Mouse (Mus musculus) small intestine, adult 2 months (tissue): ENCODE measurements around the gene Gm20388. TPM values are rescaled to one million over a fixed set of nuclear protein-coding genes. Genes with fewer than 3 reads are reported as not detected.

Experiments used
- H3K27ac ChIP-seq: fragments of 200-500 bp; 2 replicates; pipeline ENCODE4 v1.5.1; 2012; ENCODE audit warnings: low read depth, low read length, control low read depth, inconsistent platforms; ENCODE audit not compliant: insufficient read depth
- H3K27me3 ChIP-seq: fragments of 200-500 bp; 2 replicates; pipeline ENCODE4 v1.6.1; 2012; ENCODE audit warnings: mild to moderate bottlenecking, moderate library complexity, low read length, inconsistent platforms; ENCODE audit not compliant: control insufficient read depth, insufficient read depth
- H3K36me3 ChIP-seq: fragments of 200-500 bp; 2 replicates; pipeline ENCODE4 v1.6.1; 2012; ENCODE audit warnings: mild to moderate bottlenecking, low read length, control low read depth, inconsistent platforms; ENCODE audit not compliant: control insufficient read depth, insufficient read depth
- H3K4me1 ChIP-seq: fragments of 200-500 bp; 2 replicates; pipeline ENCODE4 v1.6.1; 2012; ENCODE audit warnings: low read length, inconsistent platforms, mixed read lengths; ENCODE audit not compliant: control insufficient read depth, insufficient read depth, insufficient read length
- H3K4me3 ChIP-seq: fragments of 200-500 bp; 2 replicates; pipeline ENCODE4 v1.5.1; 2012; ENCODE audit warnings: low read depth, mild to moderate bottlenecking, control low read depth, inconsistent platforms, low read length, moderate library complexity
- CTCF ChIP-seq: fragments of 200-500 bp; IDR thresholded peaks from 2 replicates; pipeline ENCODE4 v1.5.1; 2012; ENCODE audit warnings: low read depth, mild to moderate bottlenecking, control low read depth, inconsistent platforms, low read length, moderate library complexity, mixed read lengths; ENCODE audit not compliant: insufficient replicate concordance, insufficient read length; ENCODE audit errors: extremely low read depth
- POLR2A ChIP-seq: fragments of 200-500 bp; IDR thresholded peaks from 2 replicates; pipeline ENCODE4 v1.6.1; 2012; ENCODE audit warnings: low read depth, mild to moderate bottlenecking, control low read depth, inconsistent platforms, low read length, moderate library complexity
- WGBS: fragments of 180-500 bp; shearing (Covaris S2); methylation state at CpG from one replicate; pipeline ENCODE4 v1.1.7; 2018; 5-methylcytosine and 5-hydroxymethylcytosine counted together
- polyA plus RNA-seq: library from polyadenylated mRNA; depleted of rRNA; stranded (reverse); fragments of >200 nt; gene quantifications from 2 replicates; pipeline ENCODE4 v1.2.3, GENCODE M21; 2012

Gene Gm20388
- polyA plus RNA-seq, 1 experiment: 37.3 TPM

DNA sequence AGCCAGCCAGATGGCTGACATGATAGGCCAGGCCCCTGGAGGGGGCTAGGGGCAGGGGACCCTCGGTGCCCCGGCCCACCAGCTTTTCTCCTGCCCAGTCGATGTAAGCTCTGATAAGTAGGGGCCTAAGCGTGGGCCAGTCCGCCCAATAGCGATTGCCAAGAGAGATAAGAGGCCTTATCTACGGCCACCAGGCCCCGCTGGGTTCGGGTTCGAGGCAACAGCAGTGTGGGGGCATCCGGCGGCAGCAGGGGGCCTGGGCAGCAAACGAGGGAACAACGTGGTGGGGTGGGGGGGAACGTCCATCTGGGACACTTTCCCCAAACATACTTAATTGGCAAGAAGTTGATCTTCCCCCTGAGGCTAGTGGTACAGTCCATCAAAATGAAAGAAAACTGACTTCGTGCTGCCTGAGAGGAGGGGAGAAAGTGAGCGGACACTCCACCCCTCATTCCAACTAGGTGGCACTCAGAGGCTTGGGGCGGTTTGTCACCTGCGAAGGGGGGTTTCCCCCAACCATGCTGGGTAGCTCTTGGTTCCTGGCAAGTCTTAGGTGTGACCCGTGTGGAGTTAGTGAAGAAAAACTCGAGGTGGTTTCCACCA is 2374.1 kb downstream of the Gm20388 start:
- TF ChIP-seq POLR2A: no peak

DNA sequence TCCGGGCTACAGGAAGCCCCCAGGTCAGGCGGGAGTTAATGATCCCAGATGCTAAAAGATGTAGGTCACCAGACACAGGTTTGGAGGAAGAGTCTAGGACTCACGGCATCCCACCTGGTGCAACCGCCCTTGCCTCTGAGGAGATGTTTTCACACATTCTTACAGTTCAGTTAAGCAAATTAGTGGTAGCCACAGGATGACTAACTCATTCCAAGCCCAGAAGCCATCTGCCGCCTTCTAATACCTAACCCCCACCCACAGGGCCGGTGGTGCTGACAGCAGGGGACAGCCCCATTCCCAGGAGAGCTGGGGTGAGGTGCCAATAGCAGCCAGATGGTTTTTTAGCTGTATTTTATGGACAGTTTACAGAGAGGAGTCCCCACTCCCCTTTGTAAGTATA is 2375.1 kb downstream of the Gm20388 start:
- no peaks in the 10 kb centered on the region for H3K36me3 ChIP-seq
- no peak overlapping the region for H3K27ac ChIP-seq
- H3K27me3 ChIP-seq: no peaks in the 10 kb centered on the region
- TF ChIP-seq POLR2A: no peak
- TF ChIP-seq CTCF: no peak
- H3K4me1 ChIP-seq: peaks cover 32% of the 10 kb centered on the region
- H3K4me3 ChIP-seq: no peak overlapping the region
- 42% methylated on average over 6 of the region's 6 CpGs for WGBS

More for the DNA sequence above, 2374.1 kb downstream of the Gm20388 start:
- peaks cover 31% of the 10 kb centered on the region for H3K4me1 ChIP-seq
- no peaks in the 10 kb centered on the region for H3K36me3 ChIP-seq
- H3K4me3 ChIP-seq: peak overlapping the region; percentile 85
- WGBS: 5% methylated on average over 21 of the region's 21 CpGs
- peak overlapping the region; percentile 17 for H3K27ac ChIP-seq
- H3K27me3 ChIP-seq: no peaks in the 10 kb centered on the region

DNA sequence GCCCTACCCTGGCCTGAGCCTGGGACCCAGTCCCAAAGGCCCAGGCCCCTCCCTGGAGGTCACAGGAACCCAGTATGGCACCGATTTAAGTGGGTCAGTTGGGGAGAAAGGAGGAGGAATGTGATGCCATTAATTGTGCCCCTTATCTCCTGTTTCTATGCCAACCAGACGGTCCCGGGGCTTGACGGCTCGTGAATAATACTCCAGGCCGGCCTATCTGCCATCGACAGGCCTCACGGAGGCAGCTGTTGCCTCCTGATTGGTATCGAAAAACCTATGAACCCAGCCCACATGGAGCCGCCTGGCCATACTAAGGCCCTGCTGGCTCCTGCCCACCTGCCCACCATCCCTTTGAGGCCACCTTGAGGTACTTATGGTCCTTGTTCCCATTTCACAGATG is 2376.3 kb downstream of the Gm20388 start:
- no peaks in the 10 kb centered on the region for H3K36me3 ChIP-seq
- H3K4me3 ChIP-seq: no peak overlapping the region
- no peaks in the 10 kb centered on the region for H3K27me3 ChIP-seq
- no peak for TF ChIP-seq CTCF
- no peak for TF ChIP-seq POLR2A
- WGBS: 30% methylated on average over 10 of the region's 10 CpGs
- peaks cover 30% of the 10 kb centered on the region for H3K4me1 ChIP-seq
- no peak overlapping the region for H3K27ac ChIP-seq

DNA sequence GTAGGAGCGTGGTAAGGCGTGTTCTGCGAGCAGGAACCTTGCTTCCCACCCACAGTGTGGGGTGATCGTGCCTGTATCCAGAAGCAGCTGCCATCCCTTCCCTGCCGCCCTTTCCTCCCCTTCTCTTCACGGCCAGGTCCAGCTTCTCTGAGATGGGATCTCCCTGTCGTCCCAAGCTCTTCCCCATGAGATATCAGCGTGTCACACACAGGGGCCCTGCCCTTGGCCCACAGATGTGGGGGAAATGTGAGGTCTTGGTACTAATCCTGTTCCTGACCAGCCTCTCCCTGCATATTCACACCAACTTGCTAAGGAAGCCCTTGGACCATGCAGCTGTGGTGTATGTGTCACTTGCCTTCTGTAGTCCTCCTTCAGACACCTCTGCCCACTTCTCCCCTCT is 2377.1 kb downstream of the Gm20388 start:
- Histone ChIP-seq H3K27me3 (no peaks in the 10 kb centered on the region), H3K27ac (no peak overlapping the region), H3K36me3 (no peaks in the 10 kb centered on the region), H3K4me3 (no peak overlapping the region), H3K4me1 (peaks cover 30% of the 10 kb centered on the region)
- 50% methylated on average over 8 of the region's 8 CpGs for WGBS
- TF ChIP-seq POLR2A (no peak), CTCF (no peak)

DNA sequence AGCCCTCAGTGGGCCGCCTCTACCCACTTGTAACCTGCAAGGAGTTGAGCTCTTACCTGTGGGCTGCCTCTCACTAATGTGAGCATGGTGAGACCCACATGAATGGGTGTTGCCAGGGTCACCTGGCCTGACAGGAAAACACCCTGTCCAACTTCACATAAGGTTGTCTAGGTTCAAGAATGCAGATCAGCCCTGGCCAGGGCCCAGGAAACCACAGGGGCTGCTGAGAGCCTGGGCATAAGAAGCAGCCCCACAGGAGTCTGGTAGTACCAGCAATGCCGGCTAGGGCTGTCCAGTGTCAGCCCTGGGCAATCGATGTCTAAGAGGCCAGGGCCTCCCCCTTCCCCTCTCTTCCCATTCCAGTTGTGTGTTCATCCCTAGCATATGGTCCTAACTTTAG is 2377.7 kb downstream of the Gm20388 start:
- TF ChIP-seq POLR2A (no peak), CTCF (no peak)
- WGBS: 55% methylated on average over 3 of the region's 3 CpGs
- no peaks in the 10 kb centered on the region for H3K27me3 ChIP-seq
- peaks cover 30% of the 10 kb centered on the region for H3K4me1 ChIP-seq
- no peak overlapping the region for H3K4me3 ChIP-seq
- no peaks in the 10 kb centered on the region for H3K36me3 ChIP-seq
- H3K27ac ChIP-seq: no peak overlapping the region

DNA sequence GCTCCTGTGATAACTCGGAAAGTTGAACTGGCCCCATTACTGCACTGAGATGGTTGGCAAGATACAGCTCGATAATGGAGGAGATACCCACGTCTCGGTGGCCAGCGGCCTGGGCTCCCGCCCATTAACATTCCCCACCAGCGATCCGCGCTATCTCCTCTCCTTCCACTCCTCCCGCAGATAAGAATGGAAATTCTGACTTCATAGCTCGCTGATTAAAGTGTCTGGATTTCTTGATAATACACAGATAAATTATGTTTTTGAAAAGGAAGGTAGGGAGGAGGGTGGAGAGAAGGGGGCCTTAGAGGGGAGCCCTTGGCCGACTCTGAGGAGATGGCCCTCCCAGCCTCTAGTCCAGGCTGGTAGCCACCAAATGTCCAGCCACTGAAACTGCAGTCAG is 2380.4 kb downstream of the Gm20388 start:
- Histone ChIP-seq H3K27ac (no peak overlapping the region), H3K36me3 (no peaks in the 10 kb centered on the region), H3K27me3 (no peaks in the 10 kb centered on the region), H3K4me1 (peaks cover 32% of the 10 kb centered on the region), H3K4me3 (no peak overlapping the region)
- TF ChIP-seq POLR2A (no peak), CTCF (no peak)
- 40% methylated on average over 12 of the region's 12 CpGs for WGBS

DNA sequence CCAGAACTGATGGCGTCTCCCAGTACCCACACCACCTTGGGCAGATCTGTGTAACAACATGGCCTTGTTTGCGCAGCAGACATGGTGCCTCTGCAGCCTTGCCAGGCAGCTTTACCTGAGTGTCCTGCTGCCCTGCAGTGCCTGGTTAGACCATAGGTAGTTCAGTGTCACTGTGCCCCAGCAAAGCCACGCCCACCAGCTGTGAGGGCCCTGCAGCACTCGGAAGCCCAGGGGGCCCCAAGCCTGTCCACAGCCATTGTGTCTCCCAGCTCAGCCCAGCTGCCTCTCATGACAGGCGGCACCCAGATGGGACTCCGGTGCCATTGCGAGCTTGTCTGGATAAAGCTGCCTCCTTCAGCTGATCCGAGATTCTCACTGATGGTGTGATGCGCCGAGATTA is 2380.9 kb downstream of the Gm20388 start:
- H3K4me1 ChIP-seq: peaks cover 34% of the 10 kb centered on the region
- no peaks in the 10 kb centered on the region for H3K27me3 ChIP-seq

More for the DNA sequence above, 2380.9 kb downstream of the Gm20388 start:
- H3K4me3 ChIP-seq: no peak overlapping the region
- no peak overlapping the region for H3K27ac ChIP-seq
- H3K36me3 ChIP-seq: no peaks in the 10 kb centered on the region
- TF ChIP-seq CTCF (no peak), POLR2A (no peak)
- WGBS: 69% methylated on average over 10 of the region's 10 CpGs
